Mouse (Mus musculus): ENCODE results near the gene Atrip. TPM values are rescaled to one million over a fixed set of nuclear protein-coding genes. Genes with fewer than 3 reads are reported as not detected.

Atrip gene
- polyA plus RNA-seq, 2 experiments: 25.1 to 30.5 TPM

GRCm38 (mm10) chr9:109090446-109090845 lies 16.5 kb upstream of the Atrip start:
- TF ChIP-seq POLR2A (IDR thresholded peaks at IDR 0.05; ENCODE audit: borderline replicate concordance, extremely low read depth, insufficient read depth, insufficient read length): no peak
- ATAC-seq (ENCODE audit: low FRiP score, low read depth) (no peak), DNase-seq (ENCODE audit: low spot score) (no peak)
- Histone ChIP-seq H3K4me1 (ENCODE audit: control insufficient read depth, insufficient read depth, low read length) (peaks cover 10% of the 10 kb centered on the region), H3K36me3 (ENCODE audit: control insufficient read depth, insufficient read depth, low read length) (peaks cover 16% of the 10 kb centered on the region), H3K4me3 (replicated peaks; ENCODE audit: low read length) (no peak overlapping the region), H3K27me3 (ENCODE audit: control insufficient read depth, insufficient read depth, low read length) (no peaks in the 10 kb centered on the region), H3K9ac (ENCODE audit: low read depth, low read length, severe bottlenecking) (no peak overlapping the region), H3K4me2 (replicated peaks; ENCODE audit: low read depth, low read length, severe bottlenecking) (no peak overlapping the region), H3K27ac (replicated peaks; ENCODE audit: low read depth, low read length) (no peak overlapping the region), H3K9me3 (ENCODE audit: control insufficient read depth, low read length) (no peaks in the 10 kb centered on the region)
- 72% methylated on average over 15 of the region's 15 CpGs for WGBS

GRCm38 (mm10) chr9:109087987-109088386 lies 14.1 kb upstream of the Atrip start:
- TF ChIP-seq POLR2A (IDR thresholded peaks at IDR 0.05; ENCODE audit: borderline replicate concordance, extremely low read depth, insufficient read depth, insufficient read length): no peak
- Histone ChIP-seq H3K9ac (ENCODE audit: low read depth, low read length, severe bottlenecking) (no peak overlapping the region), H3K27ac (replicated peaks; ENCODE audit: low read depth, low read length) (no peak overlapping the region), H3K4me3 (replicated peaks; ENCODE audit: low read length) (no peak overlapping the region), H3K4me1 (ENCODE audit: control insufficient read depth, insufficient read depth, low read length) (peaks cover 2% of the 10 kb centered on the region; the same call in 1 of the 2 replicates), H3K4me2 (replicated peaks; ENCODE audit: low read depth, low read length, severe bottlenecking) (no peak overlapping the region), H3K36me3 (ENCODE audit: control insufficient read depth, insufficient read depth, low read length) (peaks cover 16% of the 10 kb centered on the region), H3K9me3 (ENCODE audit: control insufficient read depth, low read length) (no peaks in the 10 kb centered on the region), H3K27me3 (ENCODE audit: control insufficient read depth, insufficient read depth, low read length) (no peaks in the 10 kb centered on the region)
- peak; percentile 62 for DNase-seq (ENCODE audit: low spot score)
- no peak for ATAC-seq (ENCODE audit: low FRiP score, low read depth)
- WGBS: 20% methylated on average over 5 of the region's 5 CpGs

GRCm38 (mm10) chr9:109084922-109085321 lies 11.0 kb upstream of the Atrip start:
- Histone ChIP-seq H3K27me3 (ENCODE audit: control insufficient read depth, insufficient read depth, low read length) (no peaks in the 10 kb centered on the region), H3K9me3 (ENCODE audit: control insufficient read depth, low read length) (no peaks in the 10 kb centered on the region), H3K9ac (ENCODE audit: low read depth, low read length, severe bottlenecking) (no peak overlapping the region), H3K4me3 (replicated peaks; ENCODE audit: low read length) (no peak overlapping the region), H3K4me2 (replicated peaks; ENCODE audit: low read depth, low read length, severe bottlenecking) (no peak overlapping the region), H3K36me3 (ENCODE audit: control insufficient read depth, insufficient read depth, low read length) (peaks cover 7% of the 10 kb centered on the region), H3K27ac (replicated peaks; ENCODE audit: low read depth, low read length) (no peak overlapping the region), H3K4me1 (ENCODE audit: control insufficient read depth, insufficient read depth, low read length) (peaks cover 5% of the 10 kb centered on the region; the same call in 1 of the 2 replicates)
- 14% methylated on average over 2 of the region's 2 CpGs for WGBS
- DNase-seq (ENCODE audit: low spot score): no peak
- ATAC-seq (ENCODE audit: low FRiP score, low read depth): no peak
- TF ChIP-seq POLR2A (IDR thresholded peaks at IDR 0.05; ENCODE audit: borderline replicate concordance, extremely low read depth, insufficient read depth, insufficient read length): no peak

GRCm38 (mm10) chr9:109082124-109082800 lies 8.3 kb upstream of the Atrip start, which contains the start of the genes Ccdc51 and Tma7:
Gene Ccdc51 (plus strand): TSS chr9:109082493.
Gene Tma7 (minus strand): TSS chr9:109082587.
- Histone ChIP-seq H3K36me3 (ENCODE audit: control insufficient read depth, insufficient read depth, low read length) (peaks cover 14% of the 10 kb centered on the region), H3K9me3 (ENCODE audit: control insufficient read depth, low read length) (no peaks in the 10 kb centered on the region), H3K9ac (ENCODE audit: low read depth, low read length, severe bottlenecking) (peak within 1 kb of the TSS; percentile 80), H3K4me2 (replicated peaks; ENCODE audit: low read depth, low read length, severe bottlenecking) (peak within 1 kb of the TSS; percentile 74), H3K4me3 (replicated peaks; ENCODE audit: low read length) (peak within 1 kb of the TSS; percentile 74), H3K27me3 (ENCODE audit: control insufficient read depth, insufficient read depth, low read length) (no peaks in the 10 kb centered on the region), H3K27ac (replicated peaks; ENCODE audit: low read depth, low read length) (peak within 1 kb of the TSS; percentile 45; the same call in 1 of the 2 replicates), H3K4me1 (ENCODE audit: control insufficient read depth, insufficient read depth, low read length) (peaks cover 5% of the 10 kb centered on the region; the same call in 1 of the 2 replicates)
- ATAC-seq (ENCODE audit: low FRiP score, low read depth): peak; percentile 97
- TF ChIP-seq POLR2A (IDR thresholded peaks at IDR 0.05; ENCODE audit: borderline replicate concordance, extremely low read depth, insufficient read depth, insufficient read length): peak; percentile 66; the same call in 1 of the 2 replicates
- peak; percentile 88 for DNase-seq (ENCODE audit: low spot score)
- 1% methylated on average over 37 of the region's 37 CpGs for WGBS

- H3K9me3 ChIP-seq (ENCODE audit: control insufficient read depth, low read length): no peaks in the 10 kb centered on the region
- H3K4me2 ChIP-seq (replicated peaks; ENCODE audit: low read depth, low read length, severe bottlenecking): peak overlapping the region; percentile 74
- peak overlapping the region; percentile 80 for H3K9ac ChIP-seq (ENCODE audit: low read depth, low read length, severe bottlenecking)
- peaks cover 5% of the 10 kb centered on the region; the same call in 1 of the 2 replicates for H3K4me1 ChIP-seq (ENCODE audit: control insufficient read depth, insufficient read depth, low read length)
- ATAC-seq (ENCODE audit: low FRiP score, low read depth) (no peak), DNase-seq (ENCODE audit: low spot score) (no peak)
- no peak for TF ChIP-seq POLR2A (IDR thresholded peaks at IDR 0.05; ENCODE audit: borderline replicate concordance, extremely low read depth, insufficient read depth, insufficient read length)
- H3K4me3 ChIP-seq (replicated peaks; ENCODE audit: low read length): peak overlapping the region; percentile 74
- 7% methylated on average over 11 of the region's 11 CpGs for WGBS
- H3K27ac ChIP-seq (replicated peaks; ENCODE audit: low read depth, low read length): 0 out of 2 replicates have a peak overlapping the region, but pooled peaks have one; percentile 45
- peaks cover 14% of the 10 kb centered on the region for H3K36me3 ChIP-seq (ENCODE audit: control insufficient read depth, insufficient read depth, low read length)
- H3K27me3 ChIP-seq (ENCODE audit: control insufficient read depth, insufficient read depth, low read length): no peaks in the 10 kb centered on the region
These were observed 7.8 kb upstream of the Atrip start for GRCm38 (mm10) chr9:109081749-109082123.
